Mouse (Mus musculus): ENCODE data around the gene Olfr1449. TPM values are rescaled to one million over a fixed set of nuclear protein-coding genes. Genes with fewer than 3 reads are reported as not detected.
"Not testable (repeated sequence)": the region's sequence is repeated elsewhere in the genome, so short reads cannot be mapped to it uniquely, and the experiment has no call there.

Gene Olfr1449
- total RNA-seq (2021) = not detected
- long read RNA-seq, experiment 1 = 0 reads
- long read RNA-seq, experiment 2 = 0 reads

DNA sequence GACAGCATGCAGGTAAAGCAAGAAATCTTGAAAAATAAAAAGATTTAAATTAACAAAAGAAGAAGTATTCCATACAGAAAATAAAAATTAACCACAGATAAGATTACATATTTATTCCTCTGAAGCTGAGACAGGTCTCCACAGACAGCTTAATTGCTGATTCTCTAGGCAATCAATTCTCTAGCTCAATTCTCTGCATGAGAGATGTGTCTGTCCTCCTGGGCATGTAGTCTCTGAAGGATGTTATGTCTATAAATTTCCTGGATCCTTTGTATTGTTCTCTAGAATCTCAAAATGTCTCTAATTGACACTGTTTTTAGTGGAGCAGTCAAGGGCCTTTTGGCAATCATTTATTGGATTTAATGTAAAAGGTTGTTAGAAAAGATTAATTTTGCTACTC lies at the start of gene Olfr1449:
TSS of gene Olfr1449 (plus strand) at position 301 of the 400 bp plus-strand sequence.
- DNase-seq (ENCODE audit: low spot score) = no peak

DNA sequence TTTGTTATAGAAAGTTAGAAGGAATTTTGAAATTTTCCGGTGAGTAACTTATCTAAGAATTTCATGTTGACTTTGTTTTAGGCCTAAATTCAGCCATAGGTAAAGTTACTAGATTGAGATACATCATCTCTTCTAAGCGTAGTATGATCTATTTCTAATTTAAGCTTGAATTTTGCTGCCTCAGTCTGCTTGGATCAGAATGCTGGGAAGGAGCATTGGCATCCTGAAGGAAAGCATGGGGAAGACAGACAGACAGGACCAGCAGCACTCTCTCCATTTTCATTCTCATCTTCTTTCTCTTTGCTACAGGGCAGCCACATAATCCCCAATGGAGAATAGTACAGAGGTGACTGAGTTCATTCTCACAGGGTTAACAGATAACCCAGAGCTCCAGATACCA lies 47.1 kb upstream of the Olfr1449 start, which contains the start of gene Olfr1445:
TSS of gene Olfr1445 (plus strand) at position 301 of the 400 bp plus-strand sequence.
- DNase-seq (ENCODE audit: low spot score) = no peak

DNA sequence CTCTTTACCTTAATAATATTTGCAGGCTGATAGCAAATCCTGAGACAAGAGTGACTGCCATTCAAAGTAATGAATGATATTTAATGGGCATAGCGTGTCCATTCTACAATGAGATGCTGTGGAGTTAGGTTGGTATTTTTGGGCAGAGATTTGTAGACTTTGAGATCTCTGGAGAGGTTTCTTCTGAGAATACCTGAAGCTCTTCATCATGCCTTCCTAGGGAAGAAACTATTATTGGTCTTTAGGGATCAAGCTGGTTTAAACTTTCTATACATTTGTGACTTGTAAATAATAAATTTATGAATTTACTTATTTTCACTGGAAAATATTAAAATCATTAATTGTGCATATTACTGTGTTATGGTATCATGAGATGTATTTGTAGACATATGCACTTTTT lies 37.2 kb upstream of the Olfr1449 start, which contains the start of gene Olfr1446:
TSS of gene Olfr1446 (minus strand) at position 101 of the 400 bp plus-strand sequence.
- no peak for DNase-seq (ENCODE audit: low spot score)

DNA sequence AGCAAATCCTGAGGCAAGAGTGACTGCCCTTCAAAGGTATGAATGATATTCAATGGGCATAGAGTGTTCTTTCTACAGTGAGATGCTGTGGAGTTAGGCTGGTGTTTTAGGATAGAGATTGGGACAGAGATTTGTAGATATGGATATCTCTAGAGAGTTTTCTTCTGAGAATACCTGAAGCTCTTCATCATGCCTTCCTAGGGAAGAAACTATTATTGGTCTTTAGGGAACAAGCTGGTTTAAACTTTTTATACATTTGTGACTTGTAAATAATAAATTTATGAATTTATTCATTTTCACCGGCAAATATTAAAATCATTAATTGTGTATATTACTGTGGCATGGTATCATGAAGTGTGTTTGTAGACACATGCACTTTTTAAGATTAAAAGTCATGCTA lies 27.0 kb upstream of the Olfr1449 start, which contains the start of gene Olfr1447:
TSS of gene Olfr1447 (minus strand) at position 101 of the 400 bp plus-strand sequence.
- no peak for DNase-seq (ENCODE audit: low spot score)

DNA sequence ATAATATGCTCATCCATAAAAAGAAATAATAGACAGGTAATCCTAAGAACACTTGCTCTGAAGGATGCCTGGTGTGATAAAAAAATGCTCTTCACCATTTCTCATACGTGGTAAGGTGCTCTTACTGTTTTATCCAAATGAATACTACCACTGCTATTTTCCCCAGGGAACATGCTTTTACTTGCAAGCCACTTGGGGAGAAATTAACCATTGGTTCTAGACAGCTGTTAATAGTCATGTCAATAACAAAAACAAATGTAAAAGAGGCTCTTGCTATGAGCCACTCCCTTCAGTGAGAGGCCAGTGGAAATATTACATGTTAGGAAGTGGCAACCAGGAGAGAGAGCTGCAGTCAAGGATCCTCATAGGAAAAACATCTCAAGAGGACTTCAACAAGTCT lies 6.3 kb upstream of the Olfr1449 start, which contains the start of gene Olfr1448:
TSS of gene Olfr1448 (minus strand) at position 101 of the 400 bp plus-strand sequence.
- DNase-seq (ENCODE audit: low spot score) = no peak

DNA sequence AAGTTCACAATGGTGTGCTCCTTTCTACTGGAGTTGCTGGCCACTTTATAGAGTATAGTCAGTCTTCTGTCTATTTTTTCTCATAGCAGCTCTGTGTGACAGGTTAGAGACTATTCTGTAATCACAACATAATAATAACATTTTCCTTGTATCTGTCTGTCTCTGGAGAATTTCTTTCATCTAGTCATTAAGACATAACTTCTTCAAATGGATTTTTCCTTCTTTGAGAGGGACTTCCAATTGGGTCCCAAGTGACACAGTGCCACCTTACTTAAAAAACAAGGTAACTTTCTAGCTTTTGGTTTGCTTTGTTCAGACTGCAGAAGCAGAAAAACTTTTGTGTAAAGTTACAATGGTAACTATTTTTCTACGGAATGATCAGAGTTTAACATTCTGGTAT lies 19.3 kb downstream of the Olfr1449 start, which contains the start of gene Olfr1450:
TSS of gene Olfr1450 (plus strand) at position 301 of the 400 bp plus-strand sequence.
- DNase-seq (ENCODE audit: low spot score) = no peak

DNA sequence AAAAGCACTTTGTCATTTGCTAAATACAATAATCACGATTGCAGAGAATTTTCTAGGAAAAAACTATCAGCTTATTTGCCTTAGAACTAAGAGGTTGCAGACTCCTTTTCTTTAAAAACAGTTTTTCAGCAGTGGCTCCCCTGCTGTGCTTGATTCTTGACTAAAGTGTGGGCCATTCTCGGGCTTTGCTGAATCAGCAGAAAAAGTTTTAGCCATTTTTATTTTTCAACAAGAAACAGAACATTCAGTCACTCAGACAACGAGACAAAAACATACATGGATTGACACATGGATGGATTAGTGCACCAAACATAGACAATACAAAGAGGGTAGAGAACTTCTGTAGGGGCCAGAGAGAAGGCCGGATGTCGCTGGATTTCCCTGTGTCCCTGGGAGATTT lies 39.4 kb downstream of the Olfr1449 start:
- not testable (repeated sequence) for DNase-seq (ENCODE audit: low spot score)

Other genes with a start within 250 kb of the Olfr1449 start
- gene Keg1, start 235.1 kb upstream of the Olfr1449 start, total RNA-seq (2021) = under 1 TPM; 0.14 to 0.39 TPM
- gene Cntf, start 165.2 kb upstream of the Olfr1449 start, total RNA-seq (2021) = 1 to 10 TPM; 1.8 to 2.0 TPM
- 100 to 1,000 TPM; 131 to 144 TPM for gene Zfp91, start 134.7 kb upstream of the Olfr1449 start, total RNA-seq (2021)
- under 1 TPM; 0.25 to 0.38 TPM for gene Lpxn, start 134.6 kb upstream of the Olfr1449 start, total RNA-seq (2021)
- gene Gm5244, start 84.2 kb upstream of the Olfr1449 start, total RNA-seq (2021) = not detected
- not detected for gene Olfr1444, start 73.6 kb upstream of the Olfr1449 start, total RNA-seq (2021)
- not detected for gene Olfr1445, start 47.0 kb upstream of the Olfr1449 start, total RNA-seq (2021)
- not detected for gene Olfr1446, start 37.3 kb upstream of the Olfr1449 start, total RNA-seq (2021)
- gene Olfr1447, start 27.1 kb upstream of the Olfr1449 start, total RNA-seq (2021) = not detected
- not detected for gene Olfr1448, start 6.4 kb upstream of the Olfr1449 start, total RNA-seq (2021)
- gene Olfr1450, start 19.4 kb downstream of the Olfr1449 start, total RNA-seq (2021) = not detected
- not detected for gene Olfr1451, start 64.2 kb downstream of the Olfr1449 start, total RNA-seq (2021)
- not detected for gene Olfr1453, start 97.5 kb downstream of the Olfr1449 start, total RNA-seq (2021)
- gene Olfr1454, start 129.8 kb downstream of the Olfr1449 start, total RNA-seq (2021) = not detected
- gene Olfr1457, start 167.1 kb downstream of the Olfr1449 start, total RNA-seq (2021) = not detected
- not detected for gene Olfr1458, start 175.9 kb downstream of the Olfr1449 start, total RNA-seq (2021)
- under 1 TPM in 1 of 2 experiments, not detected in 1; 0.02 TPM for gene Olfr1459, start 218.7 kb downstream of the Olfr1449 start, total RNA-seq (2021)
- gene Olfr1461, start 232.2 kb downstream of the Olfr1449 start, total RNA-seq (2021) = not detected

Data from gastrocnemius, adult 18-20 months (tissue).